Mouse (Mus musculus): ENCODE measurements at regions not wholly inside any gene's neighbourhood (a gene's known extent, or its start where the extent isn't known, plus 50 kb on each side); places are given as distances from the start of the nearest gene placed in this dataset.

- DNase-seq, result no peak
Observed at GRCm38 (mm10) chr11:114254344-114254743, 187.5 kb upstream of the Sdk2 start.

- DNase-seq, result peak; percentile 62
Observed at GRCm38 (mm10) chr11:114251614-114252013, 184.8 kb upstream of the Sdk2 start.

GRCm38 (mm10) chr11:114249215-114249614 lies 182.4 kb upstream of the Sdk2 start:
- DNase-seq, result no peak

GRCm38 (mm10) chr11:114248261-114248898 lies 181.5 kb upstream of the Sdk2 start:
- DNase-seq, result peak; percentile 29

GRCm38 (mm10) chr11:114239311-114239803 lies 172.5 kb upstream of the Sdk2 start:
- DNase-seq, result peak; percentile 84

- no peak for DNase-seq
Observed at GRCm38 (mm10) chr11:114238801-114239200, 172.0 kb upstream of the Sdk2 start.

- no peak for DNase-seq
Observed at GRCm38 (mm10) chr11:114238316-114238715, 171.5 kb upstream of the Sdk2 start.

- no peak for DNase-seq
Observed at GRCm38 (mm10) chr11:114234542-114234910, 167.7 kb upstream of the Sdk2 start.

GRCm38 (mm10) chr11:114233636-114234541 lies 167.0 kb upstream of the Sdk2 start:
- DNase-seq, result no peak

- no peak for DNase-seq
Observed at GRCm38 (mm10) chr11:114231841-114232240, 165.0 kb upstream of the Sdk2 start.

GRCm38 (mm10) chr11:114229763-114230162 lies 162.9 kb upstream of the Sdk2 start:
- no peak for DNase-seq

GRCm38 (mm10) chr11:114229196-114229595 lies 162.3 kb upstream of the Sdk2 start:
- no peak for DNase-seq

- DNase-seq, result no peak
Observed at GRCm38 (mm10) chr11:114226553-114226952, 159.7 kb upstream of the Sdk2 start.

- no peak for DNase-seq
Observed at GRCm38 (mm10) chr11:114224706-114225105, 157.9 kb upstream of the Sdk2 start.

- DNase-seq, result no peak
Observed at GRCm38 (mm10) chr11:114223061-114223460, 156.2 kb upstream of the Sdk2 start.

GRCm38 (mm10) chr11:114220466-114220865 lies 153.6 kb upstream of the Sdk2 start:
- no peak for DNase-seq

GRCm38 (mm10) chr11:114218732-114219506 lies 152.1 kb upstream of the Sdk2 start:
- peak; percentile 54 for DNase-seq

- peak; percentile 84 for DNase-seq
Observed at GRCm38 (mm10) chr11:114217245-114217757, 150.5 kb upstream of the Sdk2 start.

GRCm38 (mm10) chr11:114216493-114216892 lies 149.6 kb upstream of the Sdk2 start:
- no peak for DNase-seq

GRCm38 (mm10) chr11:114215256-114215655 lies 148.4 kb upstream of the Sdk2 start:
- DNase-seq, result no peak

- no peak for DNase-seq
Observed at GRCm38 (mm10) chr11:114212136-114212535, 145.3 kb upstream of the Sdk2 start.

GRCm38 (mm10) chr11:114205192-114205591 lies 138.3 kb upstream of the Sdk2 start:
- peak; percentile 71 for DNase-seq

GRCm38 (mm10) chr11:114203416-114203815 lies 136.6 kb upstream of the Sdk2 start:
- DNase-seq, result no peak
